Mouse (Mus musculus): ENCODE results near the gene Mlycd. TPM values are rescaled to one million over a fixed set of nuclear protein-coding genes. Genes with fewer than 3 reads are reported as not detected.
A peak's percentile ranks its signal among the peaks of the same experiment; 100 is the strongest.

Mlycd gene
- polyA plus RNA-seq, 1 experiment: 30.5 TPM

DNA sequence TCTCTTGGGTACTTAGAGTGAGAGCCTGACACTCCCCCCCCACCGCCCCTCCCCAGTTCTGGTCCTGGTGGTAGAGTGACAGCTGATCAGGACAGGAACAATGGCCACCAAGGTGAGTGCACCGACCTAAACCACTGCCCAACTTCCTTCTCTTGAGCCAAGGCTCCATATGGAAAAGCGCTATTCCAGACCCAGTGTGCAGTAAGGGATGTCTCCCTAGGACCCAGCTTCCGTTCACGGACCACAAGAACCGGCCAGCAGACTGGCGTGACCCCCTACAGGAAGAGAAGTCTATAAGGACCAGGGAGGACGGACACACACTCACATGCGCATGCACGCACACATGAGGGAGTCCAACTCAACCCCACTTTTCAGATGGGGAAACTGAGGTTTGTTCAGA, 41.7 kb downstream of the Mlycd start:
- WGBS: 87% methylated on average over 10 of the region's 10 CpGs
- DNase-seq: no peak
- TF ChIP-seq POLR2A (IDR thresholded peaks at IDR 0.05; ENCODE audit: borderline replicate concordance, insufficient read depth, low read length) (no peak), CTCF (IDR thresholded peaks at IDR 0.05; ENCODE audit: borderline replicate concordance, insufficient read depth, low read depth, low read length) (no peak)
- Histone ChIP-seq H3K4me1 (ENCODE audit: control insufficient read depth, insufficient read depth, low read length) (peaks cover 7% of the 10 kb centered on the region), H3K27me3 (ENCODE audit: control insufficient read depth, insufficient read depth, low read length) (no peaks in the 10 kb centered on the region), H3K27ac (ENCODE audit: insufficient read depth, low read length) (no peak overlapping the region), H3K4me3 (replicated peaks; ENCODE audit: insufficient read depth, low read depth, low read length) (no peak overlapping the region)

DNA sequence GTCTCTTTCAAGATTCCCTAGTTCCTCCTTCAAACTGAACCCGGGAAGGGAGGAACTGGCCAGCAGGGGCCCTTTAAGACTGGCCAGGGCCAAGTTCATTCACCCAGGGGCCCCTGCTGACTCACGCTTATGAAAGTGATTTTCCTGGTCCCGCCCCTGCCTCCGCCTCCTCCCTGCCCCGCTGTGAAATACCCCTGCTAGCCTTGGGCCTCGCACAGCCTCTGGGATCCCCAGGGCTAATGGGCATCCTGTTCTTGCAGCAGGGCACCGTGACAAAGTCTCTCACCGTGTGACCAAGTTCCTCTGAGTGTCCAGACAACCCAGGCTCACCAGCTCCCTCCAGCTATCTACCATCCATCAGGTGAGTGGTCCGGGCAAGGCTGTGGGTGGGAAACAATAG, 42.3 kb downstream of the Mlycd start:
- no peak for DNase-seq
- 23% methylated on average over 9 of the region's 9 CpGs for WGBS
- Histone ChIP-seq H3K4me3 (replicated peaks; ENCODE audit: insufficient read depth, low read depth, low read length) (no peak overlapping the region), H3K27me3 (ENCODE audit: control insufficient read depth, insufficient read depth, low read length) (no peaks in the 10 kb centered on the region), H3K4me1 (ENCODE audit: control insufficient read depth, insufficient read depth, low read length) (peaks cover 7% of the 10 kb centered on the region), H3K27ac (ENCODE audit: insufficient read depth, low read length) (no peak overlapping the region)
- TF ChIP-seq POLR2A (IDR thresholded peaks at IDR 0.05; ENCODE audit: borderline replicate concordance, insufficient read depth, low read length): no peak
- no peak for TF ChIP-seq CTCF (IDR thresholded peaks at IDR 0.05; ENCODE audit: borderline replicate concordance, insufficient read depth, low read depth, low read length)

DNA sequence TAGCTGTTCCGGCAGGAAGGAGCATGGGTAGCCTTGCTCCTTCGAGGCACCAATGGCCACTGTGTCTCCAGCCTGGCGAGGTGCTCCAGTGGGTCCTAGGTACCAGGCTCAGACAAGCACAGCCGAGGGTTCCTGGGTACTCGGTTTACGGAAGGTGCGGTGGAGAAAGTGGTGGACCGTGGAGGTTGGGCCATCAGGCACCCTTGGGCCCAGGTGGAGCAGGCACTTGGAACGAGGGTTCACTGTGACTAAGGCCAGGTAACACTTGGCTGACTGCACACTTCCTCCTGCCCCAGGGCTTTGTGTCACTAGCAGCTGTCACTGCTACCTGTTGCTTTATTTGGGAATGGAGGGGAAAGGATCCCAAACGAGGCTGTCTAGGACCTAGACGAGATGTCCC, 42.8 kb downstream of the Mlycd start:
- TF ChIP-seq POLR2A (IDR thresholded peaks at IDR 0.05; ENCODE audit: borderline replicate concordance, insufficient read depth, low read length) (no peak), CTCF (IDR thresholded peaks at IDR 0.05; ENCODE audit: borderline replicate concordance, insufficient read depth, low read depth, low read length) (no peak)
- peak in 1 of 2 experiments; percentile 42 for DNase-seq
- Histone ChIP-seq H3K27me3 (ENCODE audit: control insufficient read depth, insufficient read depth, low read length) (no peaks in the 10 kb centered on the region), H3K27ac (ENCODE audit: insufficient read depth, low read length) (no peak overlapping the region), H3K4me3 (replicated peaks; ENCODE audit: insufficient read depth, low read depth, low read length) (no peak overlapping the region), H3K4me1 (ENCODE audit: control insufficient read depth, insufficient read depth, low read length) (peaks cover 7% of the 10 kb centered on the region)
- 47% methylated on average over 11 of the region's 11 CpGs for WGBS

DNA sequence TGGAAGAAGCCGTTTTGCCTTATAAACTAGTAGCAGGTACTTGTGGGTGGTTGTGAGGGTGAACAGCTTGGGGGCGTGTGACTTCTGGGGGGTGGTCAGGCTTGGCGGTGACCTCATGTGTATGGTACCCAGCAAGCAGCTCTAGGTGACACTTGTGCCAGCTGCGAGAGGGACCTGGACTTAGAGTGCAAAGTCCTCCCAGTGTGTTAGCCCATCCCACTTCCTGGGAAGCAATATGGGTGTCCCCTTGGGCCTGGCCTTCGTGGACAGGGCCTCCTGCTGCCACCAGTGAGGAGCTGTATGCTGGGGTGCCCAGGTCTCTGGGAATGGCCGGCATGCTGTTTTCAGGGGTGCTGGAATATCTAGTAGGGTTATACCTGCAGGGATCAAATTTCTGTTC, 44.2 kb downstream of the Mlycd start:
- TF ChIP-seq POLR2A (IDR thresholded peaks at IDR 0.05; ENCODE audit: borderline replicate concordance, insufficient read depth, low read length): no peak
- no peak for TF ChIP-seq CTCF (IDR thresholded peaks at IDR 0.05; ENCODE audit: borderline replicate concordance, insufficient read depth, low read depth, low read length)
- 90% methylated on average over 6 of the region's 6 CpGs for WGBS
- Histone ChIP-seq H3K27ac (ENCODE audit: insufficient read depth, low read length) (no peak overlapping the region), H3K27me3 (ENCODE audit: control insufficient read depth, insufficient read depth, low read length) (no peaks in the 10 kb centered on the region), H3K4me3 (replicated peaks; ENCODE audit: insufficient read depth, low read depth, low read length) (no peak overlapping the region), H3K4me1 (ENCODE audit: control insufficient read depth, insufficient read depth, low read length) (peaks cover 7% of the 10 kb centered on the region)
- DNase-seq: no peak

- TF ChIP-seq POLR2A (IDR thresholded peaks at IDR 0.05; ENCODE audit: borderline replicate concordance, insufficient read depth, low read length): no peak
- no peak for TF ChIP-seq CTCF (IDR thresholded peaks at IDR 0.05; ENCODE audit: borderline replicate concordance, insufficient read depth, low read depth, low read length)
- Histone ChIP-seq H3K27me3 (ENCODE audit: control insufficient read depth, insufficient read depth, low read length) (no peaks in the 10 kb centered on the region), H3K4me3 (replicated peaks; ENCODE audit: insufficient read depth, low read depth, low read length) (no peak overlapping the region), H3K4me1 (ENCODE audit: control insufficient read depth, insufficient read depth, low read length) (peaks cover 7% of the 10 kb centered on the region), H3K27ac (ENCODE audit: insufficient read depth, low read length) (no peak overlapping the region)
- DNase-seq: no peak
- whole genome bisulfite sequencing: 96% methylated on average over 2 of the region's 2 CpGs
Observed at GRCm38 (mm10) chr8:119439424-119439823, 44.7 kb downstream of the Mlycd start.

GRCm38 (mm10) chr8:119439893-119440249, 45.2 kb downstream of the Mlycd start:
- WGBS: 65% methylated on average over 7 of the region's 7 CpGs
- H3K27ac ChIP-seq (ENCODE audit: insufficient read depth, low read length): no peak overlapping the region
- H3K27me3 ChIP-seq (ENCODE audit: control insufficient read depth, insufficient read depth, low read length): no peaks in the 10 kb centered on the region
- H3K4me3 ChIP-seq (replicated peaks; ENCODE audit: insufficient read depth, low read depth, low read length): no peak overlapping the region
- no peak for TF ChIP-seq POLR2A (IDR thresholded peaks at IDR 0.05; ENCODE audit: borderline replicate concordance, insufficient read depth, low read length)
- TF ChIP-seq CTCF (IDR thresholded peaks at IDR 0.05; ENCODE audit: borderline replicate concordance, insufficient read depth, low read depth, low read length): no peak
- DNase-seq: no peak
- peaks cover 7% of the 10 kb centered on the region for H3K4me1 ChIP-seq (ENCODE audit: control insufficient read depth, insufficient read depth, low read length)

GRCm38 (mm10) chr8:119440250-119440951, 45.7 kb downstream of the Mlycd start:
- peak; percentile 57 for DNase-seq
- no peak overlapping the region for H3K27ac ChIP-seq (ENCODE audit: insufficient read depth, low read length)
- H3K4me3 ChIP-seq (replicated peaks; ENCODE audit: insufficient read depth, low read depth, low read length): no peak overlapping the region
- 30% methylated on average over 16 of the region's 16 CpGs for WGBS
- H3K27me3 ChIP-seq (ENCODE audit: control insufficient read depth, insufficient read depth, low read length): no peaks in the 10 kb centered on the region
- TF ChIP-seq CTCF (IDR thresholded peaks at IDR 0.05; ENCODE audit: borderline replicate concordance, insufficient read depth, low read depth, low read length) (peak; percentile 64; the same call in 1 of the 2 replicates), POLR2A (IDR thresholded peaks at IDR 0.05; ENCODE audit: borderline replicate concordance, insufficient read depth, low read length) (no peak)
- H3K4me1 ChIP-seq (ENCODE audit: control insufficient read depth, insufficient read depth, low read length): peaks cover 7% of the 10 kb centered on the region

DNA sequence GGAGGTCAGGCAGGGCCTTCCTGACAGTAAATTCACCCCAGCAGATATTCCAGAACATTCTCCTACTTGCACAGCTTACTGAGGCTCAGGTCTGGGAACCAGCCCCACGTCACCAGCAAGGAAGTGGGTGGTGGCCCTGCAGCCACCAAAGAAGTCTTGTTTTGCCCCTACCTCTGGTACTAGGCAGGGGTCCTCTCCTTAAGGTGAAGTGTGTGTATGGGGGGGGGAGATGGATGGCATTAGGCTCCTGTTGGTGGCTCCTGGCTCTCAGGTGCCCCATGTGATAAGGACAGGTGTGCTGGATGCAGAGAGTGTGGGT, 46.2 kb downstream of the Mlycd start:
- no peak overlapping the region for H3K4me3 ChIP-seq (replicated peaks; ENCODE audit: insufficient read depth, low read depth, low read length)
- H3K4me1 ChIP-seq (ENCODE audit: control insufficient read depth, insufficient read depth, low read length): peaks cover 7% of the 10 kb centered on the region
- 40% methylated on average over 1 of the region's 1 CpGs for WGBS
- H3K27ac ChIP-seq (ENCODE audit: insufficient read depth, low read length): no peak overlapping the region
- DNase-seq: no peak
- TF ChIP-seq CTCF (IDR thresholded peaks at IDR 0.05; ENCODE audit: borderline replicate concordance, insufficient read depth, low read depth, low read length) (no peak), POLR2A (IDR thresholded peaks at IDR 0.05; ENCODE audit: borderline replicate concordance, insufficient read depth, low read length) (no peak)
- H3K27me3 ChIP-seq (ENCODE audit: control insufficient read depth, insufficient read depth, low read length): no peaks in the 10 kb centered on the region

All from cerebellum, adult 2 months (tissue).